Mouse (Mus musculus) neural tube, embryonic 13.5 days (tissue): Measurements from ENCODE around the gene Pgam2. TPM values are rescaled to one million over a fixed set of nuclear protein-coding genes. Genes with fewer than 3 reads are reported as not detected.

Experiments used
- ATAC-seq: fragments of 200-750 bp; cut with Nextera tagmentation; 2 replicates; pipeline ENCODE4 v1.8.0; 2017; ENCODE audit warnings: low read depth, mild to moderate bottlenecking, moderate TSS enrichment, moderate library complexity
- H3K27ac ChIP-seq: fragments of 300-500 bp; sonication (generic); replicated peaks from 2 replicates; pipeline ENCODE4 v1.5.1; 2015; ENCODE audit warnings: moderate library complexity, mild to moderate bottlenecking, inconsistent platforms
- H3K27me3 ChIP-seq: fragments of 300-500 bp; sonication (generic); 2 replicates; pipeline ENCODE4 v1.6.1; 2015; ENCODE audit warnings: mild to moderate bottlenecking, inconsistent platforms
- H3K36me3 ChIP-seq: fragments of 300-500 bp; sonication (generic); 2 replicates; pipeline ENCODE4 v1.6.1; 2015; ENCODE audit warnings: mild to moderate bottlenecking, inconsistent platforms
- H3K4me1 ChIP-seq: fragments of 300-500 bp; sonication (generic); replicated peaks from 2 replicates; pipeline ENCODE4 v1.6.1; 2015; ENCODE audit warnings: inconsistent platforms
- H3K4me2 ChIP-seq: fragments of 300-500 bp; sonication (generic); 2 replicates; pipeline ENCODE4 v1.6.1; 2015; ENCODE audit warnings: inconsistent platforms, mild to moderate bottlenecking, moderate library complexity
- H3K4me3 ChIP-seq: fragments of 300-500 bp; sonication (generic); 2 replicates; pipeline ENCODE4 v1.5.1; 2015; ENCODE audit warnings: mild to moderate bottlenecking, inconsistent platforms
- H3K9ac ChIP-seq: fragments of 300-500 bp; sonication (generic); 2 replicates; pipeline ENCODE4 v1.6.1; 2015; ENCODE audit warnings: moderate library complexity, mild to moderate bottlenecking, inconsistent platforms
- H3K9me3 ChIP-seq: fragments of 300-500 bp; sonication (generic); 2 replicates; pipeline ENCODE4 v1.6.1; 2016; ENCODE audit warnings: inconsistent platforms
- WGBS: fragments of 180-500 bp; shearing (Covaris S2); methylation state at CpG from one replicate; pipeline ENCODE4 v1.1.7; 2015; 5-methylcytosine and 5-hydroxymethylcytosine counted together
- polyA plus RNA-seq: library from polyadenylated mRNA; unstranded; fragments of >200 nt; fragmentation: Nextera tagmentation; extraction: Ambion mirVana; gene quantifications from 2 replicates; pipeline ENCODE4 v1.2.1, GENCODE M21; 2015

The Pgam2 gene
- polyA plus RNA-seq: 3.5 and 8.8 TPM in 2 replicates

DNA sequence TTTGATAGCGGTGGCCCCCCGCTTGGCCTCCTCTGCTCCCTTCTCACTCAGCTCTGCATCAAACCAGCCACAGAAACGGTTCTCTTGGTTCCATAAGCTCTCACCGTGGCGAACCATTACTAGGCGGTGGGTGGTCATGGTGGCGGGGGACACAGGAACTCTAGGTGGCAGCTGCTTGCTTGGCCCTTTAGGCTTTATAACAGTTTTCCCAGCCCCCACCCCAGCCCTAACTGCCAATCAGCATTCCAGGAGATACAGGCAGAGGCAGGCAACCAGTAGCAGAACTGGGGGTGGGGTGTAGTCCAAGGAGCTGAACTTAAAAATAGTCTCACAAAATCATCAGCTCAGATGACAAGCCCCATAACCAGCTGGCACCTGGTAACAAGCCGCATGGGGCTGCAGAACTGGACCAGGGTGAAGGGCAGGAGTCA, at the start of gene Pgam2:
Pgam2 (minus strand) TSS at position 183 of the 431 bp plus-strand sequence.
- H3K27ac ChIP-seq: no peak within 1 kb of the TSS
- 0 out of 2 replicates have a peak, but pooled peaks have one; percentile 30 for ATAC-seq
- H3K4me3 ChIP-seq: no peak within 1 kb of the TSS
- H3K36me3 ChIP-seq: peaks cover 31% of the 10 kb centered on the region
- no peaks in the 10 kb centered on the region for H3K9me3 ChIP-seq
- no peak within 1 kb of the TSS for H3K4me2 ChIP-seq
- no peaks in the 10 kb centered on the region for H3K27me3 ChIP-seq
- H3K9ac ChIP-seq: no peak within 1 kb of the TSS
- H3K4me1 ChIP-seq: no peaks in the 10 kb centered on the region
- WGBS: 59% methylated on average over 8 of the region's 8 CpGs

DNA sequence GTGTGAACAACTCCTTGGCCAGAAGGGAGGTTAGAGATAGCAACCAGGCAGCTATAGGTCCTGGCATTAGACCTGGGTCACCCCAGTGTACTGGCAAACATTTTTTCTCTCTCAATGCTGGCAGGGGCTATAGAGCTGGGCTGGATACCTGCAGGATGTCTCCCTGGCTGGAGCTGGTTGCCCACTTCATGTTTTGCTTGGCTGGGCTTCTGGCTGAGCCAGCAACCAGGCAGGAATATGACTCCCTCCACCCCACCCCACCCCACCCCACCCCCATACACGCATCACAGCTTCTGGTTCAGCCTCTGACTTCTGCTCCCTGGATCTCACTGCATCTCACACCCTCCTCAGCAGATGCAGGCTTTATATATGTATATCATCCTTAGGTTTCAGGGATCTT, 48.8 kb upstream of the Pgam2 start:
- Histone ChIP-seq H3K36me3 (no peaks in the 10 kb centered on the region), H3K9ac (no peak overlapping the region), H3K27me3 (no peaks in the 10 kb centered on the region), H3K4me3 (no peak overlapping the region), H3K4me2 (no peak overlapping the region), H3K9me3 (no peaks in the 10 kb centered on the region), H3K27ac (no peak overlapping the region), H3K4me1 (no peaks in the 10 kb centered on the region)
- no peak for ATAC-seq
- 60% methylated on average over 1 of the region's 1 CpGs for WGBS

DNA sequence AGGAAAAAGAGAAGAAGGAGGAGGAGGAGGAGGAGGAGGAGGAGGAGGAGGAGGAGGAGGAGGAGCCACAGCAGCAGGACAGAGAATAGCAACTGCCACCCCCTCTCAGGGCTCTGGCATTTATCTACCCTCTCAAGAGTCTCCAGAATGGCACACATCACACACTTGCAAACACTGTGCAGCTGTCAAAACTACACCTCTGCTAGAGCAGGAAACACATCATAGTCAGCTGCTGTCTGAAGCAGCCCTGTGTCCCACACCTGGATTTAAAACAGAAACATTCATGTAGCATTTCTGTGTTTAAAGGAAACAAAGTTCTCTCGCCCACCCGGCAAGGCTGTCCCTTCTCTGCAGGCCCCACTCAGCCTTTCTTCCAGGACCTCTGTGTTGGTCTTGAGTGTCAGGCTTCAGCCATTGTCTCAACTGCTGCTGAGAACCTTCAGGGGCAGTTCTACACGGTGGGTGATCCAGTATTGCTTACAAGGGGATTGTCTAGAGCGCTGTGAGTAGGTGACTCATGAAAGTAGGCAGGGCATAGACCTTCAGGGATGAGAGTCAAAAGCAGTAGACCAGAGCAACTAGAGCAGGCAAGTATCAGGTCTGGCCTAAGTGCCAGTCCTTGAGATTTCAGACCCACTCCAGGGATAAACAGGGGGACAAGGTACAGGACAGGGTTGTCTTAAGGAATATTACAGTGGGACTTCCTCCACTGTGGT, 47.6 kb upstream of the Pgam2 start:
- no peak overlapping the region for H3K4me3 ChIP-seq
- H3K4me2 ChIP-seq: no peak overlapping the region
- H3K9me3 ChIP-seq: no peaks in the 10 kb centered on the region
- no peaks in the 10 kb centered on the region for H3K36me3 ChIP-seq
- H3K4me1 ChIP-seq: no peaks in the 10 kb centered on the region
- WGBS: 71% methylated on average over 4 of the region's 4 CpGs
- no peak for ATAC-seq
- no peak overlapping the region for H3K27ac ChIP-seq
- H3K9ac ChIP-seq: no peak overlapping the region
- no peaks in the 10 kb centered on the region for H3K27me3 ChIP-seq

DNA sequence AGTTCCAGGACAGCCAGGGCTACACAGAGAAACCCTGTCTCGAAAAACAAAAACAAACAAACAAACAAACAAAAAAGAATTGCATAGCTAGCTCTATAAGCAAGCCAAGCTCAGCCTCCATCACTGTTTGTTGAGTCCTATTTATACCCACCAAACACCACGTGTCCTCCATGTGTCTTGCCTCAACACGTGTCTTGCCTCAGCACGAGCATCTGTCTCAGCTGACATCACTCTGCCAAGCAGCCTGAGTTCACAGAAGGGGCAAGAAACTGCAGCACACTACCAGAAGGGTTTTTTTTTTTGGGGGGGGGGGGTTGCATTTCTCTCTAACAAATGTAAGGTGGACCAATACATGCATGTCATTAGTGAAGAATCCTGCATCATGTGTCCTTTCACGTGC, 46.9 kb upstream of the Pgam2 start:
- Histone ChIP-seq H3K9me3 (no peaks in the 10 kb centered on the region), H3K4me3 (no peak overlapping the region), H3K36me3 (no peaks in the 10 kb centered on the region), H3K9ac (no peak overlapping the region), H3K4me1 (no peaks in the 10 kb centered on the region), H3K27ac (no peak overlapping the region), H3K4me2 (no peak overlapping the region), H3K27me3 (no peaks in the 10 kb centered on the region)
- no peak for ATAC-seq
- 66% methylated on average over 5 of the region's 5 CpGs for WGBS

DNA sequence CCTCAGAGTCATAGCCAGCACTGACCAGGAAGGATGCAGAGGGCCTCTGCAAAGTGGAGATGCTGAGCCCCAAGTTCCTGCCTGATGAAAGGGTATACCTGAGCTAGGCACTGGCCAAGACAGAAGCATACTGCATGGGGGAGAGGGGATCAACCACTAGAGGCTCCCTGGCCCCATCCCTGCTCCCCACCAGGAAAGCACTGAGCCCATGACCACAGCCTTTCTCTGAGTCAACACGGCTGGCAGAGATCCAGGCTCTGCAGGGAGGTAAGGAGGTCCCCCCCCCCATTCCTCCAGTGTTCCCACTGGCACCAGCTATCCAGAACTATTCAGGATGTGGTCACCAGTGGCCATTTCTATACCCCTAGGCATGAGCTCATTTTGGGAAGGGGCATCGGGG, 45.8 kb upstream of the Pgam2 start:
- H3K9me3 ChIP-seq: no peaks in the 10 kb centered on the region
- H3K27ac ChIP-seq: no peak overlapping the region
- no peaks in the 10 kb centered on the region for H3K36me3 ChIP-seq
- no peaks in the 10 kb centered on the region for H3K4me1 ChIP-seq
- no peak overlapping the region for H3K4me2 ChIP-seq
- 76% methylated on average over 2 of the region's 2 CpGs for WGBS
- H3K4me3 ChIP-seq: no peak overlapping the region
- ATAC-seq: 0 out of 2 replicates have a peak, but pooled peaks have one; percentile 19
- H3K27me3 ChIP-seq: no peaks in the 10 kb centered on the region
- no peak overlapping the region for H3K9ac ChIP-seq

DNA sequence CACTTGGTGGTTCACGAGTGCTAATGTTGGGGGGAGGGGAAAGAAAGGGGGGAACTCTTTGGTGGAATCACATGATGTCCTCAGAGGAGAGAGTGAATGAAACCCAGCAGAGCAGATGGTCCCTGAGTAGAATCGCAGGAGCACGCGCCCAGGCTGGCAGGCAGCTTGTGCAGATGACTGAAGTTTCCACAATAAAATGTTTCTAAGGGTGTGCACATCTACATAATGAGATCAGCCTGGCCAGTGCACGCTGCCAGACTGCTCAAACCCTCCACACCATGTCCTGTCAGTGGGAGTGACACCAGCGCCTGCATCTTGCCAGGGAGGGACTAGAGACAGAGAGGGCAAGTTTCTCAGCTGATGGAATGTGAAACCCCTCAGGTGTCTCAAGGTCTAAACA, 45.2 kb upstream of the Pgam2 start:
- H3K36me3 ChIP-seq: no peaks in the 10 kb centered on the region
- H3K9ac ChIP-seq: no peak overlapping the region
- ATAC-seq: peak; percentile 47; the same call in 1 of the 2 replicates
- no peaks in the 10 kb centered on the region for H3K27me3 ChIP-seq
- no peaks in the 10 kb centered on the region for H3K9me3 ChIP-seq
- H3K4me2 ChIP-seq: no peak overlapping the region
- H3K4me1 ChIP-seq: no peaks in the 10 kb centered on the region
- no peak overlapping the region for H3K4me3 ChIP-seq
- WGBS: 48% methylated on average over 6 of the region's 6 CpGs
- no peak overlapping the region for H3K27ac ChIP-seq

DNA sequence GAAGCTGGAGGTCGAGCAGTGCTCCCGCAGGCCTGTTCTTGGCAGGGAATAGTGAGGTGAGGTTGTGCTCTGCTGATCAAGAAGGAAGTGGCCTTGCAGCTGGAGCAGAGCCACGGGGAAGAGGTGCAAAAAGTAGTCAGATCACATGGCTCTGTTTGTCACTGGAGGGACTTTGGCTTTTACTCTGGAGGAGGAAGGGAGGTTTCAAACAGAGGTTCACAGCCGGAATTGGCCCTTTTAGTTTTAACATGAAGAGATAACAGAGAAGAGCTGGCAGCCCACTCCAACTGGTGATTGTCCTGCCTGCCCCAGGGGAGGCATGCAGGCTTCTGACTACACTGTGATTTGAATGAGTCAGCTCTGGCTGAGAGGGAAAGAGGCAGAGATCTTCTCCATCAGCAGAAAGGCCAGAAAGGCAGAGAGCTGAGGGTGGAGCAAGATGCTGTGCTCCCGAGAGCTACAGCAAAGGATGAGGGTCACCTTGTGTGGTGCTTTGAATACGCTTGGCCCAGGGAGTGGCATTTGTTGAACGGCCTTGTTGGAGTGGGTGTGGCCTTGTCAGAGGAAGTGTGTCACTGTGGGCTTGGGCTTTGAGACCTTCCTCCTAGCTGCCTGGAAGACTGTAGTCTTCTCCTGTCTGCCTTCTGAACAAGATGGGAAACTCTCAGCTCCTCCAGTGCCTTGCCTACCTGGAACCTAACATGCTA, 43.3 kb upstream of the Pgam2 start:
- Histone ChIP-seq H3K4me1 (no peaks in the 10 kb centered on the region), H3K27me3 (no peaks in the 10 kb centered on the region), H3K4me3 (no peak overlapping the region), H3K9ac (no peak overlapping the region), H3K4me2 (no peak overlapping the region), H3K9me3 (no peaks in the 10 kb centered on the region), H3K36me3 (no peaks in the 10 kb centered on the region), H3K27ac (no peak overlapping the region)
- no peak for ATAC-seq
- WGBS: 78% methylated on average over 7 of the region's 7 CpGs

DNA sequence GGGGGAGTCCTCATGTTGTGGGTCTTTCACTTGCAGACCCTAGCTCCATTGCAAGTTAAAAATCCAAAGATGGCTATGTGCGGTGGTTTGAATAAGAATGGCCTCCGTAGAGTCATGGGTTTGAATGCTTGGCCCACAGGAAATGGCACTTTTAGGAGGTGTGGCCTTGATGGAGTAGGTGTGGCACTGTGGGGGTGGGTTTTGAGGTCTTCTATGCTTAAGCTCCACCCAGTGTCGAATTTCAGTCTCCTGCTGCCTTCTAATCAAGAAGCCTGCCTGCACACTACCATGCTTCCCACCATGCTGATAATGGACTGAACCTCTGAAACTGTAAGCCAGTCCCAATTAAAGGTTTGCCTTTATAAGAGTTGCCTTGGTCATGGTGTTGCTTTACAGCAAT, 39.6 kb upstream of the Pgam2 start:
- H3K27me3 ChIP-seq: no peaks in the 10 kb centered on the region
- no peak for ATAC-seq
- WGBS: 82% methylated on average over 3 of the region's 3 CpGs
- no peaks in the 10 kb centered on the region for H3K36me3 ChIP-seq
- no peaks in the 10 kb centered on the region for H3K9me3 ChIP-seq
- no peaks in the 10 kb centered on the region for H3K4me1 ChIP-seq
- no peak overlapping the region for H3K27ac ChIP-seq
- no peak overlapping the region for H3K9ac ChIP-seq
- H3K4me3 ChIP-seq: no peak overlapping the region
- H3K4me2 ChIP-seq: no peak overlapping the region

DNA sequence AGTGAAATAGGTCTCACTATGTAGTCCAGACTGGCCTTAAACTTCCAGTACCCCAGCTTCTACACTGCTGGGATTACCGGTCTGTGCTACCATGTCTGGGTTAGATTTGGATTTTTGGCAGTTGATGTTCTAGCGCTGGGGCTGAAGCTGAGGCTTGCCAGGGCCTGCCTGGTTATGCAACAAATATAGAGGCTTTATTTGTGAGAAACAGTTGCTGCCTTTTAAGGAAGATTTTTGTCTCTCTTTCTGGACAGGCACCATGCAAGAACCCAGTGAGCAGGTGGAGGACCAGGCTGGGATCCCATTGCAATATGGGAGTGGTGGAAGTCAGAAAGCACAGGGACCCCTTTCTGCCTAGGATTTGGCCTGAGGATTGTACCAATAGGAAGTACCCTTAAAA, 38.2 kb upstream of the Pgam2 start:
- no peak for ATAC-seq
- no peak overlapping the region for H3K4me3 ChIP-seq
- peaks cover 6% of the 10 kb centered on the region for H3K4me1 ChIP-seq
- no peak overlapping the region for H3K9ac ChIP-seq
- H3K36me3 ChIP-seq: no peaks in the 10 kb centered on the region
- no peak overlapping the region for H3K4me2 ChIP-seq
- WGBS: 97% methylated on average over 2 of the region's 2 CpGs
- H3K9me3 ChIP-seq: no peaks in the 10 kb centered on the region
- H3K27ac ChIP-seq: no peak overlapping the region
- no peaks in the 10 kb centered on the region for H3K27me3 ChIP-seq

DNA sequence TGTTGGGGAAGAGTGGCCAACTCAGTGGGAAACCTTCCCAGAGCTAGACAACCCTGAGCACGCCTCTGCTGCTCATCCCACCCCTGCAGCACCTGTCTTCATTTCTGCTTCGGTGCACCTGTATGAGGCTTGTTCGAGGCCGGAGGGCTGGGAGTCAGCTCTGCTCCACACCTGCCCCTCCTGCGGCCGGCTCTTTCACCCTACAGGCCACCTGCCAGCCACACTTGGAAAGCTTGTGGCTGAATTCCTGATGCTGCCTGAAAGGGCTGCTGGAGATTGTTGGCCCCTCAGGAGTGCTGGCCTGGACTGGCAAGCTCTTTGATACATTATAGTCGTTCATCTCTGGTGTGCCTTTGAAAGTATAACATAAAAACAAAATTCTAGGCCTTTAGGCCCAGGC, 36.8 kb upstream of the Pgam2 start:
- 87% methylated on average over 7 of the region's 7 CpGs for WGBS
- H3K27ac ChIP-seq: no peak overlapping the region
- no peaks in the 10 kb centered on the region for H3K36me3 ChIP-seq
- H3K4me3 ChIP-seq: no peak overlapping the region
- no peaks in the 10 kb centered on the region for H3K27me3 ChIP-seq
- no peak for ATAC-seq
- no peak overlapping the region for H3K9ac ChIP-seq
- no peaks in the 10 kb centered on the region for H3K9me3 ChIP-seq
- H3K4me2 ChIP-seq: no peak overlapping the region
- peaks cover 13% of the 10 kb centered on the region for H3K4me1 ChIP-seq

DNA sequence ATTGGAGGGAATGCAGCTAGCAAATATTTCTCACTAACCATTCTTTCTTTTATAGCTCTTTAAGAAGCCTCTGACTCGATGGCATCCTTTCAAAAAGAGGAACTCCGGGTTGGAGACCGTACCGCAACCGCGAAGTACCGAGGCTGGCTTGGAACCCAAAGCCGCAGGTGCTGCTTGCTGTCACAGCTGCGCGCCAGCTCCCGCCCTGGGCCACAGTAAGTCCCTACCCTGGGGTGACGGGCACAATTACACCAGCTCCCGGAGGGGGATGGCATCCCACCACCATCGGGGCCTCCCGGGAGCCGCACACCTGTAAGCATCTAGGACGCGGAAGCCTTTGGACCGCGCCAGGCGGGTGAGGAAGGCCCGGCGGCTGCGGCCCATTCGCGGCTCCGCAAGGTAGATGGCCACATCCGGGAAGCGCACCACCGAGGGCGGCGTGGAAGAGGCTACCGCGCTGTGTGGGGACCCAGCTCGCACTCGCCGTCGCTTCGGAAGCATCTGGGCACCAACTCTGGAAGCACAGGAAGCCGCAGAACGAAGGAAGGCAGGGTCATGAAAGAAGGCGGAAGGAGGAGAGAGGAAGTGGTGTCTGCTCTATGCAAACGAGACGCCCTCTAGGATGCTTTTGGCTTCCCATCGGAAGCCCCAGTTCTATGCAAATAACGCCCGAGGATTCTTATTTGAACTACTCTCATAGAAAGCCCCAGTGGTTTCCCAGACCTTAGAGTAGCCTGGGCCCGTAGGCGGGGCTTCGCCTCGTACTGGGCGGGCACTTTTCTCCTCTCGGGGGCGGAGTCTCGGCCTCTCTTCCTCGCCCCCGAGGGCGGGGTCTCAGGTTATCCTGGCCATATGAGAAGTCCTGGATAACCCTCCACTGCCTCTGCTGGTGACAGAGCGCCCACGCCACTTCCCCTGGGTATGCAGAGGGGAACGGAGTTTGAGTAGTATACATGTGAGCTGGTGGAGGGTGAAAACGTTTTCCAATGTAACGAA, 34.0 kb upstream of the Pgam2 start, which contains the start of gene Polm:
Polm (minus strand) TSS at position 766 of the 996 bp plus-strand sequence.
- peak within 1 kb of the TSS; percentile 79 for H3K27ac ChIP-seq
- WGBS: under 1% methylated on average over 63 of the region's 63 CpGs
- peak; percentile 96 for ATAC-seq

DNA sequence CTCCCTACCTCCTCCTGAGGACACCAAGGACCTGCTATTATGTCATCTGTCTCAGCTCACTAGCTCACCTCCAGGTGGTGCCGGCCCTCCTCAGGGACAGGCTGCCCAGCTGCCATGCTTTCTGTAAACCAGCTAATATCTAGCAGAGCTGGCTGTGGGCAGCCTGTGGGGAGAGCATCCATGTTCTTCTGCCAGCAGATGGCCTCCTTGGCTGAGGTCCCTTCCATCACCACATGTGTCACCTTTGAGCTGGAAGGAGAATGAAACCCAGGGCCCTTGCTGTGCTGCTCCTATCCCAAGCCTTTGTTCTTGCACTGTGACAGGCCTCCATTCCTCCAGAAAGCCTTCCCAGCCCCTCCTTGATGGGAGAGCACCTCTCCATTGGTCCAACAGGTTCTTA, 32.6 kb upstream of the Pgam2 start:
- H3K9ac ChIP-seq: no peak overlapping the region
- H3K4me3 ChIP-seq: no peak overlapping the region
- H3K9me3 ChIP-seq: no peaks in the 10 kb centered on the region
- ATAC-seq: no peak
- H3K4me1 ChIP-seq: peaks cover 13% of the 10 kb centered on the region
- WGBS: 60% methylated on average over 1 of the region's 1 CpGs
- no peak overlapping the region for H3K27ac ChIP-seq
- H3K36me3 ChIP-seq: peaks cover 19% of the 10 kb centered on the region
- no peaks in the 10 kb centered on the region for H3K27me3 ChIP-seq
- H3K4me2 ChIP-seq: no peak overlapping the region

More for the DNA sequence above, 34.0 kb upstream of the Pgam2 start, which contains the start of gene Polm:
- no peaks in the 10 kb centered on the region for H3K27me3 ChIP-seq
- H3K9ac ChIP-seq: peak within 1 kb of the TSS; percentile 83
- H3K4me3 ChIP-seq: peak within 1 kb of the TSS; percentile 70
- peak within 1 kb of the TSS; percentile 86 for H3K4me2 ChIP-seq
- H3K4me1 ChIP-seq: peaks cover 13% of the 10 kb centered on the region
- no peaks in the 10 kb centered on the region for H3K9me3 ChIP-seq
- H3K36me3 ChIP-seq: peaks cover 10% of the 10 kb centered on the region
